In genomic region chr12:72273721-72274414, GRCm38 (mm10) we compare ENCODE assay signal across 9 mouse cellular contexts.
DNase-seq lines count a peak whose midpoint lies in the region.
"Had no signal": no experiment of that assay in that cellular context is flagged by ENCODE, and none has a peak within 500 bp of the region (broad histone marks: within the 10 kb centered on the region; RNA-seq: fewer than 3 reads in every experiment).

No protein-coding gene starts in this region.

- no peak overlapping the region for H3K27ac ChIP-seq in heart, embryonic 10.5 days
- H3K27ac ChIP-seq: limb, embryonic 13.5 days had no signal

- H3K4me1 ChIP-seq in heart, embryonic 10.5 days, result 0 out of 2 replicates have a peak, but pooled peaks cover 5% of the 10 kb centered on the region
- H3K4me1 ChIP-seq: limb, embryonic 13.5 days had no signal

- H3K4me3 ChIP-seq in heart, embryonic 10.5 days, result no peak overlapping the region
- H3K4me3 ChIP-seq: limb, embryonic 13.5 days had no signal

- H3K36me3 ChIP-seq in heart, embryonic 10.5 days, result no peaks in the 10 kb centered on the region
- H3K36me3 ChIP-seq: limb, embryonic 13.5 days had no signal

- H3K27me3 ChIP-seq in heart, embryonic 10.5 days (ENCODE audit: insufficient read depth, poor library complexity, severe bottlenecking), result no peaks in the 10 kb centered on the region
- H3K27me3 ChIP-seq: limb, embryonic 13.5 days had no signal

- DNase-seq in heart, adult 11 months, result peak; percentile 96
- DNase-seq in heart, embryonic 10.5 days (ENCODE audit: low spot score), result no peak
- DNase-seq in Muller cell, postnatal 12 days (ENCODE audit: inconsistent ontology term), result peak; percentile 93
- DNase-seq in gastrocnemius, postnatal 10 days, result peak; percentile 13
- peak; percentile 5 for DNase-seq in lung, postnatal 25 days (ENCODE audit: low spot score)
- no peak for DNase-seq in right cerebral cortex, postnatal 25 days
- DNase-seq in thymus, postnatal 14 days, result no peak
- DNase-seq in testis, postnatal 10 days (ENCODE audit: low spot score), result no peak

- WGBS in heart, embryonic 10.5 days, result 69% methylated on average over 13 of the region's 13 CpGs

- no peaks in the 10 kb centered on the region for H3K9me3 ChIP-seq in heart, embryonic 10.5 days
- H3K9me3 ChIP-seq: limb, embryonic 13.5 days had no signal

Comparison
In these comparisons a context has a peak if more than half of its experiments do, and no peak if none do; other contexts are left out.
1. DNase-seq: peak in heart, adult 11 months (single experiment), Muller cell, postnatal 12 days (single experiment), gastrocnemius, postnatal 10 days (single experiment) and lung, postnatal 25 days (single experiment); none in heart, embryonic 10.5 days (single experiment), right cerebral cortex, postnatal 25 days (single experiment), thymus, postnatal 14 days (single experiment) and testis, postnatal 10 days (single experiment).